Mouse (Mus musculus): ENCODE measurements around the gene Mpped2.

The Mpped2 gene

GRCm38 (mm10) chr2:106745364-106745763, 52.3 kb downstream of the Mpped2 start:
- DNase-seq (ENCODE audit: low spot score in 2 of 2), result no peak

GRCm38 (mm10) chr2:106746211-106746610, 53.1 kb downstream of the Mpped2 start:
- DNase-seq (ENCODE audit: low spot score in 2 of 2), result no peak

GRCm38 (mm10) chr2:106746905-106747304, 53.8 kb downstream of the Mpped2 start:
- DNase-seq (ENCODE audit: low spot score in 2 of 2), result no peak

GRCm38 (mm10) chr2:106747342-106747741, 54.3 kb downstream of the Mpped2 start:
- no peak for DNase-seq (ENCODE audit: low spot score in 2 of 2)

GRCm38 (mm10) chr2:106750878-106751277, 57.8 kb downstream of the Mpped2 start:
- no peak for DNase-seq (ENCODE audit: low spot score in 2 of 2)

GRCm38 (mm10) chr2:106753703-106754102, 60.6 kb downstream of the Mpped2 start:
- no peak for DNase-seq (ENCODE audit: low spot score in 2 of 2)

GRCm38 (mm10) chr2:106754696-106755095, 61.6 kb downstream of the Mpped2 start:
- DNase-seq (ENCODE audit: low spot score in 2 of 2), result no peak

GRCm38 (mm10) chr2:106756354-106757103, 63.5 kb downstream of the Mpped2 start:
- DNase-seq (ENCODE audit: low spot score in 2 of 2), result no peak

- no peak for DNase-seq (ENCODE audit: low spot score in 2 of 2)
Measured at GRCm38 (mm10) chr2:106762920-106763319, 69.9 kb downstream of the Mpped2 start.

- no peak for DNase-seq (ENCODE audit: low spot score in 2 of 2)
Measured at GRCm38 (mm10) chr2:106769236-106769635, 76.2 kb downstream of the Mpped2 start.

- DNase-seq (ENCODE audit: low spot score in 2 of 2), result no peak
Measured at GRCm38 (mm10) chr2:106772643-106773042, 79.6 kb downstream of the Mpped2 start.

- no peak for DNase-seq (ENCODE audit: low spot score in 2 of 2)
Measured at GRCm38 (mm10) chr2:106774251-106775196, 81.5 kb downstream of the Mpped2 start.

GRCm38 (mm10) chr2:106775994-106776393, 82.9 kb downstream of the Mpped2 start:
- DNase-seq (ENCODE audit: low spot score in 2 of 2), result no peak

- DNase-seq (ENCODE audit: low spot score in 2 of 2), result no peak
Measured at GRCm38 (mm10) chr2:106778861-106779516, 85.9 kb downstream of the Mpped2 start.

- no peak for DNase-seq (ENCODE audit: low spot score in 2 of 2)
Measured at GRCm38 (mm10) chr2:106781181-106782179, 88.4 kb downstream of the Mpped2 start.

- no peak for DNase-seq (ENCODE audit: low spot score in 2 of 2)
Measured at GRCm38 (mm10) chr2:106783311-106783710, 90.2 kb downstream of the Mpped2 start.

- peak in 1 of 2 experiments; percentile 17 for DNase-seq (ENCODE audit: low spot score in 2 of 2)
Measured at GRCm38 (mm10) chr2:106788055-106788454, 95.0 kb downstream of the Mpped2 start.

GRCm38 (mm10) chr2:106788573-106788972, 95.5 kb downstream of the Mpped2 start:
- no peak for DNase-seq (ENCODE audit: low spot score in 2 of 2)

- DNase-seq (ENCODE audit: low spot score in 2 of 2), result peak; percentile 36 to 37
Measured at GRCm38 (mm10) chr2:106789694-106790328, 96.7 kb downstream of the Mpped2 start.

- no peak for DNase-seq (ENCODE audit: low spot score in 2 of 2)
Measured at GRCm38 (mm10) chr2:106790329-106790701, 97.2 kb downstream of the Mpped2 start.

Measured in urinary bladder, postnatal 36 days (tissue).